ENCODE assay signal across 7 mouse cellular contexts in the genomic region with DNA sequence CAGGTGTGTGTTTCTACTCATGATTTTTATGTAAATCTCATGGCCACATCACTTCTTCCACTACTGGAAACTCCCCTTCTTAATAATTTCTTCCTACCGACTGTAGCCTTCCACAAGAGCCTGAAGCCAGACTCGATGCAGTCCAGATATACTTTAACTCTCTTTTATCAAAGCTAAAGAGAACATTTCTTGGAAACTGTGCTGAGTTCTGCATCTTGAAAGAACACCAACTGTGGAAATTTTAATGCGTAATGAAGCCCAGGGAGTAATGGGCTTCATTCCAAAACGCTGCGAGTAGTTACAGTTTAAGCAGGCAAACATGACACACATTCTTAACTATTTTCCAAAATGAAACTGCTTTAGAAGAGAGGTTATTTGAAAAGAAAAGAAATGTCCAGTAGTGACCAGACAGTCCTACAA.
DNase-seq lines count a peak whose midpoint lies in the region; ATAC-seq lines count a peak whose summit lies in the region.

No protein-coding gene starts in this region.

- peak; percentile 66 for DNase-seq in kidney, adult 18-20 months
- DNase-seq in 3T3-L1 (ENCODE audit: low read depth, low spot score): peak; percentile 36
- peak; percentile 80 for DNase-seq in NIH3T3 (ENCODE audit: low read depth)
- peak; percentile 59 for DNase-seq in kidney, postnatal 10 days
- DNase-seq in midbrain, embryonic 14.5 days: no peak

- WGBS in kidney, embryonic 15.5 days: 59% methylated on average over 5 of the region's 5 CpGs
- 93% methylated on average over 5 of the region's 5 CpGs for WGBS in midbrain, embryonic 13.5 days
- 89% methylated on average over 5 of the region's 5 CpGs for WGBS in midbrain, embryonic 14.5 days

- no peaks in the 10 kb centered on the region for H3K36me3 ChIP-seq in kidney, embryonic 15.5 days
- H3K36me3 ChIP-seq in midbrain, embryonic 13.5 days: no peaks in the 10 kb centered on the region
- no peaks in the 10 kb centered on the region for H3K36me3 ChIP-seq in midbrain, embryonic 14.5 days (ENCODE audit: control insufficient read depth, insufficient read depth, low read length)

- no peak overlapping the region for H3K4me2 ChIP-seq in kidney, embryonic 15.5 days
- no peak overlapping the region for H3K4me2 ChIP-seq in midbrain, embryonic 13.5 days (replicated peaks)
- H3K4me2 ChIP-seq in midbrain, embryonic 14.5 days (ENCODE audit: low read length): no peak overlapping the region

- H3K27me3 ChIP-seq in kidney, embryonic 15.5 days: no peaks in the 10 kb centered on the region
- no peaks in the 10 kb centered on the region for H3K27me3 ChIP-seq in midbrain, embryonic 13.5 days
- H3K27me3 ChIP-seq in midbrain, embryonic 14.5 days (ENCODE audit: control insufficient read depth, insufficient read depth, low read length): no peaks in the 10 kb centered on the region

- H3K9ac ChIP-seq in kidney, embryonic 15.5 days: no peak overlapping the region
- H3K9ac ChIP-seq in midbrain, embryonic 13.5 days (replicated peaks): no peak overlapping the region
- H3K9ac ChIP-seq in midbrain, embryonic 14.5 days (replicated peaks; ENCODE audit: low read length): no peak overlapping the region

- H3K4me1 ChIP-seq in kidney, embryonic 15.5 days: no peaks in the 10 kb centered on the region
- no peaks in the 10 kb centered on the region for H3K4me1 ChIP-seq in midbrain, embryonic 13.5 days (replicated peaks)
- no peaks in the 10 kb centered on the region for H3K4me1 ChIP-seq in midbrain, embryonic 14.5 days (ENCODE audit: control insufficient read depth, insufficient read depth, low read length)

- H3K9me3 ChIP-seq in kidney, embryonic 15.5 days (replicated peaks): no peaks in the 10 kb centered on the region
- H3K9me3 ChIP-seq in midbrain, embryonic 13.5 days: no peaks in the 10 kb centered on the region
- H3K9me3 ChIP-seq in midbrain, embryonic 14.5 days (ENCODE audit: control insufficient read depth, low read length): no peaks in the 10 kb centered on the region

- no peak overlapping the region for H3K27ac ChIP-seq in kidney, embryonic 15.5 days
- no peak overlapping the region for H3K27ac ChIP-seq in midbrain, embryonic 13.5 days
- H3K27ac ChIP-seq in midbrain, embryonic 14.5 days (replicated peaks; ENCODE audit: low read depth, low read length): no peak overlapping the region

- no peak overlapping the region for H3K4me3 ChIP-seq in kidney, embryonic 15.5 days (replicated peaks)
- no peak overlapping the region for H3K4me3 ChIP-seq in midbrain, embryonic 13.5 days (replicated peaks)
- no peak overlapping the region for H3K4me3 ChIP-seq in midbrain, embryonic 14.5 days (replicated peaks; ENCODE audit: low read depth, low read length)

- ATAC-seq in kidney, embryonic 15.5 days (replicated peaks; ENCODE audit: low FRiP score): no peak
- ATAC-seq in midbrain, embryonic 13.5 days: no peak
- ATAC-seq in midbrain, embryonic 14.5 days (ENCODE audit: low FRiP score, low TSS enrichment): no peak
